Mouse (Mus musculus) v-Abl transformed pro-B cells (cell line): ENCODE data around the gene Rnf7.
"Not testable (repeated sequence)": the region's sequence is repeated elsewhere in the genome, so short reads cannot be mapped to it uniquely, and the experiment has no call there.

Experiments used
- in situ Hi-C, 2 experiments: fragments of 400-800 bp; cut with MboI; formaldehyde crosslinking; loops; one replicate each; pipeline ENCODE4 v1.15.1; 2025; ENCODE audit not compliant: unreplicated experiment in 2 of 2

Gene Rnf7

DNA sequence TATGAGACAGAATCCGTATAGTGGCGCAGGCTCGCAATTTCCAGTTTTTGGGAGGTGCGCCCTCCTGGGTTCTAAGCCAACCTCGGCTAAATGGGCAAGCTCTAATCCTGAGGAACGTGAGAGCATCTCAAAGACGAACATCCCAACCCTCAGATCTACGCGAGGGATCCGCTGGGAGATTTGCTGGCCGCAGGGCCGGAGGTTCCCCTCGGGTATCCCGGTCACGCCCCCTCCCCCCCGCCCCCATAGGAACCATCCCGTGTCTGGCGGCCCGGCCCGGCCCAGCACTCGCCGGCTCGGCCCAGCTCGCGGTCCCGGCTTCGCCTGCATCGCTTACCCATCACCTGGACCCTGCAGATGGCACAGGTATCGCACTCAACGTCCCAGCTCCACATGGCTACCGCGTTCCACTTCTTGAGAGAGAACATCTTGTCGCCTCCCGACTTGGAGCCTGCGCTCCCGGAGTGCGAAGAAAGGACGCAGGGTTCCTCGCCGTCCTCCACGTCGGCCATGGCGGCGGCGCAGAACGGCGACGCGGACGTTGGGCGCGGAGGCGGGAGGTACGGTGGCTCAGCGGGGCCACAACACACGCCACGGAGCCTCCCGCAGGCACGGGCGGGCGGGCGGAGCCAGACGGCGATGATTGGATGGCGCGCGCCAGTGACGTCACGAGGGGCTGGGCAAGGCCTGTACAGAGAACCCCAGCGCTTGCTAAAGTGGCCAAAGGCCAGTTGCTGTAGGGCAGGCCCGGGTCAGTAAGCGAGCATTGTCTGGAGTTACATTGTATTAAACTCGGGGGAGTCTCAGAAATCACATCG lies at the start of gene Rnf7:
Rnf7 (minus strand) TSS at position 605 of the 818 bp plus-strand sequence.
- in situ Hi-C loops: loop anchor here in 1 of 2 experiments (5.0 kb wide), 1 partner anchor 36 kb away; no protein-coding TSS in a partner anchor

GRCm38 (mm10) chr9:96526011-96526410 lies 47.5 kb upstream of the Rnf7 start:
- in situ Hi-C loops: loop anchor here in 1 of 2 experiments (25.0 kb wide), 1 partner anchor 514 kb away; no protein-coding TSS in a partner anchor

DNA sequence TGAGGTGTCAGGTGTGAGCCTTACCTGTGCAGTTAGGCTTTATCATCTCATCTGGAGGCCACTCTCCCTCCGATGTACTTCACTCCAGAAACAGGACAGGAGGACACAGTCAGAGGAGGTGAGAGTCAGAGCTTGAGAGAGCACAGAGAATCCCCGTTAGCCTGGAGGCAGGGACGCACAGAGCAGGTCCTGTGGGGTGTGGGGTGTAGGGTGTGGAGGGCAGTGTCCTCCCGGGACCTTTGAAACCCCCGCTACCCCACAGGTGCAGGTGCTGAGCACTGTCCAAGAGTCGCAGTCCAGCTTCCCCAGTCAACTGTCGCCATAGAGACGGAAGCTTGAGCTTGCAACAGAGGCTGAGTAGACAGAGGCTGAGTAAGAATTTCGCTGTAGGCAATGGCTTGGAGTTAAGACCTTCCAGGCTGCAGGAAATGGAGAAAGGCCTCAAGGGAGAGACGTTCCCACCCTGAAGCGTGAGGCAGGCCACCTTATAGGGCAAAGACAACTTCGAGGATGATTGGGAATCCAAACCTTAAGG lies 46.6 kb upstream of the Rnf7 start, which contains the start of gene Gm28729:
Gm28729 (minus strand) TSS at position 293 of the 535 bp plus-strand sequence.
- in situ Hi-C loops: loop anchor here in 1 of 2 experiments (25.0 kb wide), 1 partner anchor 513 kb away; no protein-coding TSS in a partner anchor

DNA sequence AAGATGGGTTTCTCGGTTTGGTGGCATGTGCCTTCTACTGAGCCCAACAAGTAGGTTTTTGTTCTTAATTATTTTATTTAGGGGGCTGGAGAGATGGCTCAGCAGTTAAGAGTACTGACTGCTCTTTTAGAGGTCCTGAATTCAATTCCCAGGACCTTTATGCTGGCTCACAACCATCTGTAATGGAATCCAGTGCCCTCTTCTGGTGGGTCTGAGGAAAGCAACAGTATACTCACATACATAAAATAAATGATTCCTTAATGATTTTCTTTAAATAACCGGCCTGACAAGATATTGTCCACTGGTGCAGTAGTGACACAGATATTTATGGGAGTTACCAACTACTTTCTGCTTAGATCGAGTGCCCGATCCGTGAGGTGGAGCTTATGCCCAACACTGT lies 44.7 kb upstream of the Rnf7 start:
- in situ Hi-C loops: no loop called here

DNA sequence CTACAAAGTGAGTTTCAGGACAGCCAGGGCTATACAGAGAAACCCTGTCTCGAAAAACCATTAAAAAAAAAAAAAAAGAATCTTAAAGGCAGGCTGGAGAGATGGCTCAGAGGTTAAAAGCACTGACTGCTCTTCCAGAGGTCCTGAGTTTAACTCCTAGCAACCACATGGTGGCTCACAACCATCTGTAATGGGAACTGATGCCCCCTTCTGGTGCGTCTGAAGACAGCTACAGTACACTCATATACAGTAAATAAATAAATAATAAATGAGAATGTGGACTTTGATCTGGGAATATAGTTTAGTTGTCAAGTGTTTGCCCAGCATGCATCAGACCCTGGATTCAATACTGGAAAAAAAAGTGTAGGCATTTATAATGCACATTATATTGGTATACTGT lies 43.1 kb upstream of the Rnf7 start:
- in situ Hi-C loops: not testable (repeated sequence)

DNA sequence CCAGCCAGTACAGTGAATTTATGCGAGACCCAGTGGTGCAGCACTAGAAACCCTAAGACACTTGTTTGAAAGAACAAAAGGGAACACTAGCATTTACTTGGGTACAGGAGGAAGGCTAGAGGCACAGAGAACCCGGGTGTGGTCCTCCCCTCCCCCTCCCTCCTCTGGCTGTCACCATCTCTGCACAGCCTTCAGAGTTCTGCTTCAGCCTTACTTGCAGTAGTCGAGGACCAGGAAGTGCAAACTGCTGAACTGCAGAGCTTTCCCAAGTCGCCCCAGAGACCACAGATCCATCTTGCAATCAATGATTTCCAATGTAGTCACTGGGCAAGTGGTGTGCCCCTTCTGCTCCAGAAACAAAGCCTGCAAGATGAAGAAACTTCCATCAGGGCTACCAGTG lies 39.0 kb upstream of the Rnf7 start:
- in situ Hi-C loops: no loop called here

DNA sequence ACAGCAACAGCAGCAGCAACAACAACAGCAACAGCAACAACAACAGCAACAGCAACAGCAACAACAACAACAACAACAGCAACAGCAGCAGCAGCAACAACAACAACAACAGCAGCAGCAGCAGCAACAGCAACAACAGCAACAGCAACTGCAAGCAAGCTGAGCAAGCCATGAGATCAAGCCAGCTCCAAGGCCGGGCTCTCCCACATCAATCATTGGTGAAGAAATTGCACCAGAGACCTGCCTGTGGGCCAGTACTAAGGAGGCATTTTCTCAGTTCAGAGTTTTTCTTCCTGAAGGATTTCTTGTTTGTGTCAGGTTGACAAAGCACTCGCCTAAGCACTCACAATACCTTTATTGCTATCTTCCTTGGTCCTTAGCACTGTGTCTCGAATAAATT lies 38.3 kb upstream of the Rnf7 start:
- in situ Hi-C loops: no loop called here

GRCm38 (mm10) chr9:96515737-96516136 lies 37.3 kb upstream of the Rnf7 start:
- in situ Hi-C loops: no loop called here

GRCm38 (mm10) chr9:96514278-96514677 lies 35.8 kb upstream of the Rnf7 start:
- in situ Hi-C loops: no loop called here

- in situ Hi-C loops: no loop called here
Measured at GRCm38 (mm10) chr9:96506011-96506498, 27.6 kb upstream of the Rnf7 start.

- in situ Hi-C loops: no loop called here
Measured at GRCm38 (mm10) chr9:96505156-96505555, 26.7 kb upstream of the Rnf7 start.

GRCm38 (mm10) chr9:96504116-96504895 lies 25.8 kb upstream of the Rnf7 start:
- in situ Hi-C loops: no loop called here

DNA sequence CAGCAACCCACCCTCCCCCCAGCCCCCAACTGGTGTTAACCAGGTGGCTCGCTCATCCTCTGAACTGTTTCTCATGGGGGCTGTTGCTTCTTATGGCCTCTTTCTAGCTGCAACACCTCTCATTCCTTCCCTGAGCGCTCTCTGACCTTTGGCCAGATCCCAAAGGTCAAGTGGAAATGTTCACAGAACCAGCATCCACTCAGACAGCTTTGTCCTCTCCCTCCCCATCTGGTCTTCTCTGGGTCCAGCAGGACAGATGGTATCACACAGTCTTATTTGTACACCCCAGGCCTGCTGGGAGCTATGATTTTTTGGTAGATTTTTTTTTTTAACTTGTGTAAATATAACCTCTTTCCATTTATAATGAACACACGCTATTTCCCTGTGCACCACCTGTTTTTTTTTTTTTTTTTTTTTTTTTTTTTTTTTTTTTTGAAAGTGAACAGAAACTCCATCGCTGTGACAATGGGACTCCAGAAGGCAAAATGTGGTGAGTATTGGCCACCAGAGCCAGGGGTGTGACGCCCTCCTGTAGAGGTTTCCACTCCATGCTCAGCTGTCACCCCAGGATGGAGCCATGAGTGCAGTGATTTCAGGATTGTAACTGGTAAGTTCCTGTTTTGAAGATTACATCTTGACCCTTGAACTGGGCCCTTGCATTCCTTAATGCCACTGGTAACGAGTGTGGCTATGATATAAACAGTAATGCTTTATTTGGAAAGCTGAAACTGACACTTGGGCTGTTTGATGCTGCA lies 24.6 kb upstream of the Rnf7 start:
- in situ Hi-C loops: no loop called here

DNA sequence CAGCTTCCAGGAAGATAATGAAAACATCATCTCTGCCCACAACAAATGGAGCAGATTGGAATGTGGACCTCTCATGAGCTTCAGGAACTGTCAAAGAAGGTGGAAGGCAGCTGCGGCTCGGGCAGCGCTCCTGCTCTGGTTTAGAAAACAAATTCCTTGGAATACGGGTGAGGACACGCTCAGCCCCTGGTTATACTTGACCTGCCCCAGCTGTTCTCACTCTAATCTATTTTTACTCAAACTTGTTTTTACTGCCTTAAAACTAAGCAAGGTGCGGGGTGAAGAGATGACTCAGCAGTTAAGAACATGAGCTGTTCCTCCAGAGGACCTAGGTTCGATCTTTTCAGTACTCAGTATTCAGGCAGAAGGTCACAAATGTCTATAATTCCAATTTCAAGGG lies 22.7 kb upstream of the Rnf7 start:
- in situ Hi-C loops: no loop called here

DNA sequence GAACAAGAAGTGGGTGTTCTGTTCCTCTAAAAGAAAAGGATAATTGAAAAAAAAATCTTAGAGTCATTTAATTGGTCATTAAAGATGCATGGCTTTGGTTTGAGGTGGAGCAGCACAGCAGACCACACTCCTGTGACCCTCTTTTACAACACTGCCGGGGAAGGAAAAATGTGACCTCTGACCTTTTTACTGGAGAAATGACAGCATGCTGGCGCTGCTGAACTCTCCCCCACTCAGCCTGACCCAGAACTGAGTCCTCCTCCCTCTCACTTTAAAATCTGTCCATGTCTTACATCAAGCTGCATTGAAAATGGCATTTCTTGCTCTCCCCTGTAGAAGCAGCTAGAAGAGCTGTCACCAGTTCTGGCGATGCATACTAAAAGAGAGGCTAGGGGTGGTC lies 14.7 kb upstream of the Rnf7 start:
- in situ Hi-C loops: loop anchor here (5.0 kb wide), 1 partner anchor 206 kb away; no protein-coding TSS in a partner anchor

DNA sequence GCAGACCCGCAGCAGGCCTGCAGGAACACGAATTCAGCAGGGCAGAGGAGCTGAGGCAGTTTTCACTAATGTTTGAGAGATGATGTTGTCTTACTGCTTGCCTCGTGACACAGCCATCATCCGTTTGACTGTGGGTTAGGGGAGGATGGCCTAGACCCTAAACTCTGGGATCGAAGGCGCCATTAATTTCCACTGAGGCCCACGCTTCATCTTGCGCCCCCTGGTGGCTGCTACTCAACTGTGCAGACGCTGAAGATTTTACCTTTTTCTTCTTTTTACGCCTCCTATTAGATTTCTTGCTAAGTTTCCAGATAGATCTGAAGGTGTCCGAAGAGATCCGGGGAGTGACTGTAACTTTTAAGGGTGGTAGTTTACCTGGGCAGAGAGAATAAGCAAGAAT lies 13.3 kb upstream of the Rnf7 start:
- in situ Hi-C loops: loop anchor here (5.0 kb wide), 1 partner anchor 205 kb away; no protein-coding TSS in a partner anchor

DNA sequence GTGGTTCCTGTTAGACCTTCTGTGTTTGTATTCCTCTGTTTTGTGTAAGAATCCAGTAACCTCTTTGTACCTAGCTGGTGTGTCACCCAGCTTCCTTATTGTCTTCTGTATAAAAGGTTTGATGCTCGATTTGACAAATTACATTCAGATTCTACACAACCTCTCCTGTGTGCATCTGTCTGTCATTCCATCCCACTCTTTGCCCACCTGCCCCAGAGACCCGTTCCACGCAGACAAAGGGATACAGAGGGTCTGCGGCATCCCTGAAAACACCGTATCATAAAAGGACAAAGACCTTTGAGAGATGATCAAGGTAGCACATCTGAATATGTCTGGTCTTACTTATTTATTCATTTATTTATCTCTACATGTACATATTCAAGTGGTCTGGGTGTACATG lies 9.4 kb upstream of the Rnf7 start:
- in situ Hi-C loops: loop anchor here in 1 of 2 experiments (5.0 kb wide), 1 partner anchor 136 kb away; no protein-coding TSS in a partner anchor

GRCm38 (mm10) chr9:96483648-96484047 lies 5.2 kb upstream of the Rnf7 start:
- in situ Hi-C loops: no loop called here

DNA sequence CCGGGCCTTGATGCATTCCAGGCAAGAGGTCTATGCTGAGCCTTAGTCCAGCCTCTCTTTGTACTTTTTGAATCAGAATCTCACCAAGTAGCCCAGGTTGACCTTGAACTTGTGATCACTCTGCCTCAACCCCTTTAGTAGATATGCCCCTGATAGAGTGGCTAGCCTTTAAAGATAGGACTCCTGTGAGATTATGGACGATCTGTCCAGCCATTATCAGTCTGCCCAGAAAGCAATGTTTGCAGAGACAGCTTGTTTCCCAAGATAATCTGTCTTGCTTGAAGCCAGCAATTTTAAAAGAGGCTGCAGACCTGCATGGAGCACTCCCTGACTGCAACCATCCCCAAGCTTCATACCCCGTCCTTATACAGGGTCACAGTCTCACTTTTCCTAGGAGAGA lies 4.6 kb upstream of the Rnf7 start:
- in situ Hi-C loops: no loop called here

- in situ Hi-C loops: no loop called here
Measured at GRCm38 (mm10) chr9:96472356-96472755, 6.1 kb downstream of the Rnf7 start.
